Mouse (Mus musculus): ENCODE data around the gene Slc7a1.

DNA sequence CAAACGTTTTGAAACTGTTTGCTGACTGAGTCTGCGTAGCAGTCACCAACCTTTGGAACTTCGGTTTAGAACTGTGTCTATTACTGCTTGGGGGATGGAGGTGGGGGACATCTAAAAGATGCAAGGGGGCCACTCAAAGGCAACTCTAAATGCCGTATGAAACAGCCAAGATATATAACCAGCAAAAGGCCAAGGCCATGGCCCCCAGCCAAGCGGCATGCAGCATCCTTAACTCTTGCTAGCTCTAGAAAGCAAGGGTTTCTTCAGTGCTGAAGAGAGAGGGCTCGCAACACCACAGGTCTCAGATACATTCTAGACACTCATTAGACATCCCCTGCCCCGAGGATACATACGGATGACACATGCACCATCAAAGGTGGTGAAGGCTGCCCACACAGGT is 6.4 kb downstream of the Slc7a1 start:
- TF ChIP-seq CTCF (IDR thresholded peaks at IDR 0.05; ENCODE audit: extremely low read depth, insufficient read depth, insufficient read length, insufficient replicate concordance) (no peak), POLR2A (IDR thresholded peaks at IDR 0.05; ENCODE audit: low read depth, low read length) (no peak)

Measured in spleen, adult 2 months (tissue).